Comparison of ENCODE assay signal across 9 mouse cellular contexts in the genomic region with DNA sequence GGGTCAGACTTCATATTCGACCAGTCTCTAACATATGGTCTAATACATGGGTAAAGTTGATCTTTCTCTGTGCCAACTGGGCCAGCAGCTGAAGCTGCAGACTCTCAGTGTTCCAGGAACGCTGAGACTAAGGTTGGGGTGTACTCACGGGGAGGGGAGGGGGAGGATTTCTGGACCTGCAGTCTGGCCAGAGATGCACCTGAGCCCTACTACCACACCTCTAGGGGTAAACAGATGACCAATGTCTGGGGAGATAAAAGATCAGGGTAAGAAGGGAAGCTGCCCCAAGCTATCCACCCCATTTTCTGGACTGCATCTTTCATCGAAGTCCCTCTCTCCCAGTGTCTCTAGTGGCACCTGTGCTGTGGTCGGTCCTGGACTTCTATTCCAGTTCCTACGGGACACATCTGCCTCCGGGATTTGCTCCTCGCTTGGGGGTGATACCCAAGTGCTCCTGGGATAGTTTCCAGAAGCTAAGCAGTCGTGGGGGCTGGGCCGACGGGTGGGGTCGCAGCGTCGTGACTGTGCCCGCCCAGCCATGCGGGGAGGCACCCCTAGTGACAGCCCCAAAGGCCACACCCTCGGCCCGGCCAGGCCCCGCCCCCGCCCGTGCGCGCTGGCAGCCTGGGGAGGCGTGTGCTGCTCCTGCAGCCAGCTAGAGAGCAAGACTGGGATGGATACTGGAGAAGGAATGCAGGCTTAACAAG. TPM values are rescaled to one million over a fixed set of nuclear protein-coding genes. Genes with fewer than 3 reads are reported as not detected.
A peak's percentile ranks its signal among the peaks of the same experiment; 100 is the strongest.
DNase-seq lines count a peak whose midpoint lies in the region; ATAC-seq and TF ChIP-seq lines count a peak whose summit lies in the region.
"Had no signal": no experiment of that assay in that cellular context is flagged by ENCODE, and none has a peak within 500 bp of the region (broad histone marks: within the 10 kb centered on the region; RNA-seq: fewer than 3 reads in every experiment).

A gene (plus strand): TSS at position 650 of the 707 bp plus-strand sequence.

- H3K9me3 ChIP-seq in hindbrain, embryonic 14.5 days (ENCODE audit: control insufficient read depth, low read length), result no peaks in the 10 kb centered on the region
- H3K9me3 ChIP-seq in midbrain, postnatal 0 days (ENCODE audit: low read length), result no peaks in the 10 kb centered on the region

- no peak for TF ChIP-seq CTCF in cerebellum, adult 2 months (IDR thresholded peaks at IDR 0.05; ENCODE audit: borderline replicate concordance, insufficient read depth, low read depth, low read length)
- TF ChIP-seq CTCF in midbrain, postnatal 0 days (IDR thresholded peaks at IDR 0.05), result peak; percentile 13; the same call in 1 of the 2 replicates

- H3K27me3 ChIP-seq in cerebellum, adult 2 months (ENCODE audit: control insufficient read depth, insufficient read depth, low read length), result no peaks in the 10 kb centered on the region
- H3K27me3 ChIP-seq in hindbrain, embryonic 14.5 days (ENCODE audit: control insufficient read depth, insufficient read depth, low read length), result no peaks in the 10 kb centered on the region
- no peaks in the 10 kb centered on the region for H3K27me3 ChIP-seq in midbrain, postnatal 0 days (ENCODE audit: insufficient read depth, low read length)
- H3K27me3 ChIP-seq: CH12.LX had no signal

- intact Hi-C loops in gastrocnemius, postnatal 14 days (cut with DNase I; ENCODE audit: low total_unique reads), result no loop called here
- intact Hi-C loops in left cerebral cortex, postnatal 25 days (cut with DNase I), result loop anchor here (2.0 to 10.0 kb wide), 4 partner anchors 229 to 577 kb away; no protein-coding TSS in a partner anchor

- H3K4me3 ChIP-seq in cerebellum, adult 2 months (replicated peaks; ENCODE audit: insufficient read depth, low read depth, low read length), result peak within 1 kb of the TSS; percentile 57
- H3K4me3 ChIP-seq in hindbrain, embryonic 14.5 days (replicated peaks; ENCODE audit: low read length), result peak within 1 kb of the TSS; percentile 60
- H3K4me3 ChIP-seq in midbrain, postnatal 0 days (ENCODE audit: low read depth, low read length), result peak within 1 kb of the TSS; percentile 71

- no peak for TF ChIP-seq POLR2A in cerebellum, adult 2 months (IDR thresholded peaks at IDR 0.05; ENCODE audit: borderline replicate concordance, insufficient read depth, low read length)

- peak within 1 kb of the TSS; percentile 75 for H3K4me2 ChIP-seq in hindbrain, embryonic 14.5 days (replicated peaks)
- H3K4me2 ChIP-seq in midbrain, postnatal 0 days (ENCODE audit: low read depth, low read length, poor library complexity, severe bottlenecking), result peak within 1 kb of the TSS; percentile 72

- peak; percentile 11 for DNase-seq in gastrocnemius, postnatal 14 days
- DNase-seq in gastrocnemius, adult 8-10 months (ENCODE audit: low spot score in 2 of 2), result no peak
- DNase-seq in cerebellum, adult 2 months, result peak; percentile 30 to 35
- DNase-seq in frontal cortex, adult 2 months (ENCODE audit: extremely low spot score in 1 of 2, low spot score in 1 of 2), result peak; percentile 52 to 77
- peak; percentile 65 for DNase-seq in hindbrain, embryonic 14.5 days (ENCODE audit: low spot score)
- DNase-seq in left cerebral cortex, postnatal 25 days (ENCODE audit: low spot score in 2 of 2), result peak; percentile 70 to 83
- DNase-seq in midbrain, postnatal 0 days (ENCODE audit: low spot score), result peak; percentile 70

- peak within 1 kb of the TSS; percentile 72 for H3K9ac ChIP-seq in hindbrain, embryonic 14.5 days
- H3K9ac ChIP-seq in midbrain, postnatal 0 days (replicated peaks; ENCODE audit: low read length, poor library complexity, severe bottlenecking), result peak within 1 kb of the TSS; percentile 67

- H3K36me3 ChIP-seq in hindbrain, embryonic 14.5 days (replicated peaks; ENCODE audit: control insufficient read depth, insufficient read depth), result peaks cover 6% of the 10 kb centered on the region; the same call in 1 of the 2 replicates
- peaks cover 4% of the 10 kb centered on the region; the same call in 1 of the 2 replicates for H3K36me3 ChIP-seq in midbrain, postnatal 0 days (ENCODE audit: insufficient read depth, low read length)

- 2% methylated on average over 24 of the region's 24 CpGs for WGBS in cerebellum, adult 2 months
- WGBS in hindbrain, embryonic 14.5 days, result 5% methylated on average over 24 of the region's 24 CpGs
- WGBS in midbrain, postnatal 0 days, result 6% methylated on average over 24 of the region's 24 CpGs

- peak; percentile 95 for ATAC-seq in hindbrain, embryonic 14.5 days (ENCODE audit: low FRiP score)
- ATAC-seq in midbrain, postnatal 0 days (ENCODE audit: low FRiP score), result peak; percentile 94
- ATAC-seq in monocyte, adult 5-6 weeks (replicated peaks; ENCODE audit: insufficient number of reproducible peaks, low FRiP score, low TSS enrichment, poor library complexity, severe bottlenecking), result no peak

- peaks cover 4% of the 10 kb centered on the region; the same call in 1 of the 2 replicates for H3K4me1 ChIP-seq in cerebellum, adult 2 months (ENCODE audit: control insufficient read depth, insufficient read depth, low read length)
- peaks cover 7% of the 10 kb centered on the region; the same call in 1 of the 2 replicates for H3K4me1 ChIP-seq in hindbrain, embryonic 14.5 days (replicated peaks; ENCODE audit: control insufficient read depth, insufficient read depth, low read length)
- 0 out of 2 replicates have a peak, but pooled peaks cover 4% of the 10 kb centered on the region for H3K4me1 ChIP-seq in midbrain, postnatal 0 days (ENCODE audit: insufficient read depth, low read length)

- no peak within 1 kb of the TSS for H3K27ac ChIP-seq in cerebellum, adult 2 months (ENCODE audit: insufficient read depth, low read length)
- H3K27ac ChIP-seq in hindbrain, embryonic 14.5 days, result peak within 1 kb of the TSS; percentile 61
- peak within 1 kb of the TSS; percentile 68 for H3K27ac ChIP-seq in midbrain, postnatal 0 days (ENCODE audit: low read depth, low read length)

RNA-seq across cellular contexts. Expression of the gene that starts here (rescaled TPM):
- under 1 TPM in 1 of 2 experiments, not detected in 1; 0.04 TPM for total RNA-seq in gastrocnemius, postnatal 14 days (2021)
- total RNA-seq in gastrocnemius, adult 8-10 months (2022), result not detected
- polyA plus RNA-seq in cerebellum, adult 2 months (2012; rRNA removed), result 3.5 and 4.7 TPM in 2 replicates
- 15.9 and 23.1 TPM in 2 replicates for polyA plus RNA-seq in frontal cortex, adult 2 months (2012; rRNA removed)
- 5.7 and 7.1 TPM in 2 replicates for polyA plus RNA-seq in hindbrain, embryonic 14.5 days (2014; fragmentation: Nextera tagmentation; extraction: Ambion mirVana)
- total RNA-seq in left cerebral cortex, postnatal 25 days (2021), result 10 to 100 TPM; 30.9 to 42.8 TPM
- total RNA-seq in midbrain, postnatal 0 days (2014; rRNA removed), result 19.5 and 22.8 TPM in 2 replicates
- polyA plus RNA-seq in midbrain, postnatal 0 days (2015; fragmentation: Nextera tagmentation; extraction: Ambion mirVana), result 5.7 and 7.6 TPM in 2 replicates
- total RNA-seq in monocyte, adult 5-6 weeks (2017), result 0.10 TPM in 1 of 3 replicates, not detected in the others
- total RNA-seq: CH12.LX had no signal

Comparison
In these comparisons a context has a peak if more than half of its experiments do, and no peak if none do; other contexts are left out.
1. RNA of the gene that starts here (total RNA-seq): 30.9 to 42.8 TPM in left cerebral cortex, postnatal 25 days and 19.5 to 22.8 TPM in midbrain, postnatal 0 days; 0.04 TPM in gastrocnemius, postnatal 14 days, not detected in gastrocnemius, adult 8-10 months and 0.10 TPM in monocyte, adult 5-6 weeks; every median in the first group is over 10 times any median in the second.
2. Peak in DNase-seq in gastrocnemius, postnatal 14 days; RNA of the gene not detected or under 1 TPM.
3. DNase-seq: peak in cerebellum, adult 2 months (2 of 2), frontal cortex, adult 2 months (2 of 2), hindbrain, embryonic 14.5 days (single experiment), left cerebral cortex, postnatal 25 days (2 of 2) and midbrain, postnatal 0 days (single experiment); none in gastrocnemius, adult 8-10 months (0 of 2).
4. Peak in every context shown above with its lines, with median percentiles within 50 percentile points of each other: H3K4me3 ChIP-seq.